Mouse (Mus musculus) limb, embryonic 12.5 days (tissue): Measurements from ENCODE around the gene Mgat4a. TPM values are rescaled to one million over a fixed set of nuclear protein-coding genes. Genes with fewer than 3 reads are reported as not detected.

ENCODE experiments used
- ATAC-seq: fragments of 200-750 bp; cut with Nextera tagmentation; 2 replicates; pipeline ENCODE4 v1.8.0; 2017; ENCODE audit warnings: low read depth, moderate TSS enrichment; ENCODE audit not compliant: insufficient number of reproducible peaks, insufficient read depth, low FRiP score, low TSS enrichment
- H3K27ac ChIP-seq: fragments of 300-500 bp; sonication (generic); 2 replicates; pipeline ENCODE4 v1.5.1; 2016; ENCODE audit warnings: mild to moderate bottlenecking, moderate library complexity
- H3K27me3 ChIP-seq: fragments of 300-500 bp; sonication (generic); 2 replicates; pipeline ENCODE4 v1.6.1; 2016; ENCODE audit warnings: mild to moderate bottlenecking, moderate library complexity
- H3K36me3 ChIP-seq: fragments of 300-500 bp; sonication (generic); 2 replicates; pipeline ENCODE4 v1.6.1; 2016; ENCODE audit warnings: mild to moderate bottlenecking, moderate library complexity
- H3K4me1 ChIP-seq: fragments of 300-500 bp; sonication (generic); replicated peaks from 2 replicates; pipeline ENCODE4 v1.6.1; 2016
- H3K4me2 ChIP-seq: fragments of 300-500 bp; sonication (generic); 2 replicates; pipeline ENCODE4 v1.6.1; 2016; ENCODE audit warnings: mild to moderate bottlenecking, moderate library complexity
- H3K4me3 ChIP-seq: fragments of 300-500 bp; sonication (generic); replicated peaks from 2 replicates; pipeline ENCODE4 v1.5.1; 2016; ENCODE audit warnings: mild to moderate bottlenecking
- H3K9ac ChIP-seq: fragments of 300-500 bp; sonication (generic); replicated peaks from 2 replicates; pipeline ENCODE4 v1.6.1; 2016; ENCODE audit warnings: mild to moderate bottlenecking, moderate library complexity
- H3K9me3 ChIP-seq: fragments of 300-500 bp; sonication (generic); 2 replicates; pipeline ENCODE4 v1.6.1; 2016; ENCODE audit warnings: mild to moderate bottlenecking, moderate library complexity
- WGBS: fragments of 180-500 bp; shearing (Covaris S2); methylation state at CpG from one replicate; pipeline ENCODE4 v1.1.7; 2016; 5-methylcytosine and 5-hydroxymethylcytosine counted together
- polyA plus RNA-seq: library from polyadenylated mRNA; unstranded; fragments of >200 nt; fragmentation: Nextera tagmentation; extraction: Ambion mirVana; gene quantifications from 2 replicates; pipeline ENCODE4 v1.2.1, GENCODE M21; 2016

The Mgat4a gene
- polyA plus RNA-seq, 1 experiment from 2014 or later: 3.7 TPM

- Histone ChIP-seq H3K27ac (no peak overlapping the region), H3K27me3 (no peaks in the 10 kb centered on the region), H3K4me1 (no peaks in the 10 kb centered on the region), H3K4me3 (no peak overlapping the region), H3K4me2 (no peak overlapping the region), H3K9ac (no peak overlapping the region), H3K36me3 (no peaks in the 10 kb centered on the region), H3K9me3 (0 out of 2 replicates have a peak, but pooled peaks cover 3% of the 10 kb centered on the region)
- ATAC-seq: no peak
- 73% methylated on average over 3 of the region's 3 CpGs for WGBS
Measured at GRCm38 (mm10) chr1:37495104-37495503, 45.7 kb downstream of the Mgat4a start.

- H3K27ac ChIP-seq: no peak overlapping the region
- 83% methylated on average over 7 of the region's 7 CpGs for WGBS
- 0 out of 2 replicates have a peak, but pooled peaks cover 3% of the 10 kb centered on the region for H3K9me3 ChIP-seq
- no peak for ATAC-seq
- H3K4me2 ChIP-seq: no peak overlapping the region
- H3K4me3 ChIP-seq: no peak overlapping the region
- H3K4me1 ChIP-seq: no peaks in the 10 kb centered on the region
- no peak overlapping the region for H3K9ac ChIP-seq
- H3K36me3 ChIP-seq: peaks cover 7% of the 10 kb centered on the region
- H3K27me3 ChIP-seq: no peaks in the 10 kb centered on the region
Measured at GRCm38 (mm10) chr1:37491672-37492071, 49.1 kb downstream of the Mgat4a start.

- Histone ChIP-seq H3K9me3 (0 out of 2 replicates have a peak, but pooled peaks cover 3% of the 10 kb centered on the region), H3K4me3 (no peak overlapping the region), H3K4me2 (no peak overlapping the region), H3K4me1 (no peaks in the 10 kb centered on the region), H3K9ac (no peak overlapping the region), H3K36me3 (peaks cover 7% of the 10 kb centered on the region), H3K27ac (no peak overlapping the region), H3K27me3 (no peaks in the 10 kb centered on the region)
- ATAC-seq: no peak
- WGBS: 83% methylated on average over 5 of the region's 5 CpGs
Measured at GRCm38 (mm10) chr1:37490691-37491212, 50.1 kb downstream of the Mgat4a start.

- no peak for ATAC-seq
- WGBS: 89% methylated on average over 12 of the region's 12 CpGs
- no peaks in the 10 kb centered on the region for H3K27me3 ChIP-seq
- H3K36me3 ChIP-seq: peaks cover 7% of the 10 kb centered on the region
- no peak overlapping the region for H3K9ac ChIP-seq
- H3K4me1 ChIP-seq: no peaks in the 10 kb centered on the region
- no peaks in the 10 kb centered on the region for H3K9me3 ChIP-seq
- no peak overlapping the region for H3K4me3 ChIP-seq
- no peak overlapping the region for H3K4me2 ChIP-seq
- H3K27ac ChIP-seq: no peak overlapping the region
Measured at GRCm38 (mm10) chr1:37488531-37488930, 52.3 kb downstream of the Mgat4a start.

GRCm38 (mm10) chr1:37486994-37487393 lies 53.8 kb downstream of the Mgat4a start:
- no peaks in the 10 kb centered on the region for H3K4me1 ChIP-seq
- no peak overlapping the region for H3K4me3 ChIP-seq
- WGBS: 87% methylated on average over 3 of the region's 3 CpGs
- H3K36me3 ChIP-seq: peaks cover 7% of the 10 kb centered on the region
- H3K9me3 ChIP-seq: no peaks in the 10 kb centered on the region
- H3K27me3 ChIP-seq: no peaks in the 10 kb centered on the region
- H3K4me2 ChIP-seq: no peak overlapping the region
- ATAC-seq: no peak
- H3K27ac ChIP-seq: no peak overlapping the region
- no peak overlapping the region for H3K9ac ChIP-seq

GRCm38 (mm10) chr1:37486439-37486838 lies 54.4 kb downstream of the Mgat4a start:
- Histone ChIP-seq H3K36me3 (peaks cover 7% of the 10 kb centered on the region), H3K9ac (no peak overlapping the region), H3K27ac (no peak overlapping the region), H3K4me3 (no peak overlapping the region), H3K4me1 (no peaks in the 10 kb centered on the region), H3K4me2 (no peak overlapping the region), H3K9me3 (no peaks in the 10 kb centered on the region), H3K27me3 (no peaks in the 10 kb centered on the region)
- WGBS: 91% methylated on average over 1 of the region's 1 CpGs
- ATAC-seq: no peak

- Histone ChIP-seq H3K27ac (no peak overlapping the region), H3K4me1 (no peaks in the 10 kb centered on the region), H3K9ac (no peak overlapping the region), H3K4me3 (no peak overlapping the region), H3K4me2 (no peak overlapping the region), H3K36me3 (peaks cover 7% of the 10 kb centered on the region), H3K9me3 (no peaks in the 10 kb centered on the region), H3K27me3 (no peaks in the 10 kb centered on the region)
- no peak for ATAC-seq
- 90% methylated on average over 4 of the region's 4 CpGs for WGBS
Measured at GRCm38 (mm10) chr1:37484612-37485011, 56.2 kb downstream of the Mgat4a start.

- H3K36me3 ChIP-seq: no peaks in the 10 kb centered on the region
- no peak for ATAC-seq
- WGBS: 85% methylated on average over 2 of the region's 2 CpGs
- no peak overlapping the region for H3K27ac ChIP-seq
- no peaks in the 10 kb centered on the region for H3K27me3 ChIP-seq
- H3K9me3 ChIP-seq: no peaks in the 10 kb centered on the region
- no peak overlapping the region for H3K9ac ChIP-seq
- no peak overlapping the region for H3K4me3 ChIP-seq
- H3K4me2 ChIP-seq: no peak overlapping the region
- H3K4me1 ChIP-seq: 0 out of 2 replicates have a peak, but pooled peaks cover 2% of the 10 kb centered on the region
Measured at GRCm38 (mm10) chr1:37481331-37481730, 59.5 kb downstream of the Mgat4a start.

- H3K4me2 ChIP-seq: no peak overlapping the region
- H3K36me3 ChIP-seq: no peaks in the 10 kb centered on the region
- 0 out of 2 replicates have a peak, but pooled peaks cover 2% of the 10 kb centered on the region for H3K4me1 ChIP-seq
- H3K4me3 ChIP-seq: no peak overlapping the region
- 82% methylated on average over 6 of the region's 6 CpGs for WGBS
- H3K27me3 ChIP-seq: no peaks in the 10 kb centered on the region
- ATAC-seq: no peak
- no peak overlapping the region for H3K9ac ChIP-seq
- H3K27ac ChIP-seq: no peak overlapping the region
- no peaks in the 10 kb centered on the region for H3K9me3 ChIP-seq
Measured at GRCm38 (mm10) chr1:37480731-37481130, 60.1 kb downstream of the Mgat4a start.

GRCm38 (mm10) chr1:37479759-37480158 lies 61.1 kb downstream of the Mgat4a start:
- Histone ChIP-seq H3K9ac (no peak overlapping the region), H3K4me3 (no peak overlapping the region), H3K9me3 (no peaks in the 10 kb centered on the region), H3K4me1 (0 out of 2 replicates have a peak, but pooled peaks cover 2% of the 10 kb centered on the region), H3K4me2 (no peak overlapping the region), H3K36me3 (no peaks in the 10 kb centered on the region), H3K27ac (no peak overlapping the region), H3K27me3 (no peaks in the 10 kb centered on the region)
- 82% methylated on average over 8 of the region's 8 CpGs for WGBS
- ATAC-seq: no peak

- Histone ChIP-seq H3K9ac (no peak overlapping the region), H3K4me1 (0 out of 2 replicates have a peak, but pooled peaks cover 2% of the 10 kb centered on the region), H3K4me2 (no peak overlapping the region), H3K9me3 (no peaks in the 10 kb centered on the region), H3K36me3 (no peaks in the 10 kb centered on the region), H3K27me3 (no peaks in the 10 kb centered on the region), H3K4me3 (no peak overlapping the region), H3K27ac (no peak overlapping the region)
- no peak for ATAC-seq
- 75% methylated on average over 9 of the region's 9 CpGs for WGBS
Measured at GRCm38 (mm10) chr1:37479074-37479473, 61.7 kb downstream of the Mgat4a start.

- WGBS: 79% methylated on average over 7 of the region's 7 CpGs
- no peaks in the 10 kb centered on the region for H3K27me3 ChIP-seq
- H3K4me2 ChIP-seq: no peak overlapping the region
- no peaks in the 10 kb centered on the region for H3K36me3 ChIP-seq
- ATAC-seq: no peak
- H3K9me3 ChIP-seq: no peaks in the 10 kb centered on the region
- H3K4me1 ChIP-seq: 0 out of 2 replicates have a peak, but pooled peaks cover 2% of the 10 kb centered on the region
- H3K27ac ChIP-seq: no peak overlapping the region
- no peak overlapping the region for H3K4me3 ChIP-seq
- no peak overlapping the region for H3K9ac ChIP-seq
Measured at GRCm38 (mm10) chr1:37478416-37478815, 62.4 kb downstream of the Mgat4a start.
